8 mouse cellular contexts compared by ENCODE assay signal in genomic region chr8:95000684-95001083, GRCm38 (mm10). TPM values are rescaled to one million over a fixed set of nuclear protein-coding genes. Genes with fewer than 3 reads are reported as not detected.
DNase-seq lines count a peak whose midpoint lies in the region; ATAC-seq lines count a peak whose summit lies in the region.

No protein-coding gene starts in this region.

- peaks cover 24 to 25% of the 10 kb centered on the region in 2 experiments for H3K4me1 ChIP-seq in heart, embryonic 14.5 days (ENCODE audit: control insufficient read depth in 2 of 2, insufficient read depth in 2 of 2, low read length in 2 of 2)
- H3K4me1 ChIP-seq in kidney, embryonic 16.5 days (ENCODE audit: insufficient read depth, low read length) = peaks cover 47% of the 10 kb centered on the region

- H3K27me3 ChIP-seq in heart, embryonic 14.5 days (ENCODE audit: control insufficient read depth, insufficient read depth, low read length) = no peaks in the 10 kb centered on the region
- H3K27me3 ChIP-seq in kidney, embryonic 16.5 days (ENCODE audit: insufficient read depth, low read length) = no peaks in the 10 kb centered on the region
- no peaks in the 10 kb centered on the region for H3K27me3 ChIP-seq in splenic B cell, adult 2 months (ENCODE audit: control insufficient read depth, insufficient read depth, low read length, poor library complexity, severe bottlenecking)

- no peak overlapping the region for H3K4me3 ChIP-seq in heart, embryonic 14.5 days (ENCODE audit: control insufficient read depth in 1 of 2, insufficient read depth in 1 of 2, low read depth in 1 of 2, low read length in 2 of 2)
- H3K4me3 ChIP-seq in kidney, embryonic 16.5 days (ENCODE audit: low read length) = no peak overlapping the region

- no peaks in the 10 kb centered on the region for H3K36me3 ChIP-seq in heart, embryonic 14.5 days (ENCODE audit: control insufficient read depth, insufficient read depth, low read length)
- 0 out of 2 replicates have a peak, but pooled peaks cover 11% of the 10 kb centered on the region for H3K36me3 ChIP-seq in kidney, embryonic 16.5 days (ENCODE audit: insufficient read depth, low read length)
- no peaks in the 10 kb centered on the region for H3K36me3 ChIP-seq in splenic B cell, adult 2 months (ENCODE audit: control insufficient read depth, insufficient read depth, low read length, poor library complexity, severe bottlenecking)

- peak; percentile 61 for DNase-seq in ovary, adult 18-20 months (ENCODE audit: low spot score)
- no peak for DNase-seq in ovary, postnatal 10 days (ENCODE audit: low spot score)
- peak; percentile 93 for DNase-seq in embryo, embryonic 10 days (ENCODE audit: low spot score)
- peak; percentile 77 for DNase-seq in splenic B cell, adult 2 months (ENCODE audit: low read depth, low spot score)

- 29% methylated on average over 5 of the region's 5 CpGs for WGBS in heart, embryonic 14.5 days
- 18% methylated on average over 5 of the region's 5 CpGs for WGBS in kidney, embryonic 16.5 days

- no peak overlapping the region for H3K9ac ChIP-seq in heart, embryonic 14.5 days (ENCODE audit: low read length)
- H3K9ac ChIP-seq in kidney, embryonic 16.5 days (replicated peaks; ENCODE audit: low read length) = 0 out of 2 replicates have a peak overlapping the region, but pooled peaks have one; percentile 5

- peak overlapping the region; percentile 5 to 58; a peak in 2 of 4 replicates for H3K27ac ChIP-seq in heart, embryonic 14.5 days (replicated peaks in 1 of 2; ENCODE audit: control insufficient read depth in 1 of 2, insufficient read depth in 1 of 2, low read depth in 2 of 2, low read length in 2 of 2)
- H3K27ac ChIP-seq in kidney, embryonic 16.5 days (ENCODE audit: low read length) = peak overlapping the region; percentile 75

- no peaks in the 10 kb centered on the region for H3K9me3 ChIP-seq in heart, embryonic 14.5 days (ENCODE audit: control insufficient read depth, low read length)
- no peaks in the 10 kb centered on the region for H3K9me3 ChIP-seq in kidney, embryonic 16.5 days (ENCODE audit: low read length)

- no peak for ATAC-seq in heart, embryonic 14.5 days (ENCODE audit: insufficient number of reproducible peaks, insufficient read depth, low FRiP score, low read depth)
- peak; percentile 29; the same call in 1 of the 2 replicates for ATAC-seq in kidney, embryonic 16.5 days (ENCODE audit: low FRiP score, low TSS enrichment)
- ATAC-seq in megakaryocyte progenitor cell, adult 5-6 weeks (replicated peaks; ENCODE audit: poor library complexity) = peak; percentile 64
- no peak for ATAC-seq in erythroblast, adult 5-6 weeks (replicated peaks; ENCODE audit: low FRiP score, poor library complexity, severe bottlenecking)

- no peak overlapping the region for H3K4me2 ChIP-seq in heart, embryonic 14.5 days (ENCODE audit: low read length)
- H3K4me2 ChIP-seq in kidney, embryonic 16.5 days (replicated peaks; ENCODE audit: low read depth, low read length) = no peak overlapping the region

RNA-seq across cellular contexts. Expression of gene Adgrg3, which starts 16.8 kb away (rescaled TPM):
- 3.4 and 3.7 TPM in 2 replicates for polyA plus RNA-seq in heart, embryonic 14.5 days (2014; fragmentation: Nextera tagmentation; extraction: Ambion mirVana)
- polyA plus RNA-seq in kidney, embryonic 16.5 days (2015; fragmentation: Nextera tagmentation; extraction: Ambion mirVana) = 5.0 and 5.1 TPM in 2 replicates
- 106 and 111 TPM in 2 replicates for total RNA-seq in megakaryocyte progenitor cell, adult 5-6 weeks (2015)
- total RNA-seq in megakaryocyte progenitor cell, adult 5-6 weeks (2017) = 178 and 215 TPM in 2 replicates
- total RNA-seq in erythroblast, adult 5-6 weeks (2015; ENCODE audit: low replicate concordance) = 24.2 and 30.9 TPM in 2 replicates
- total RNA-seq in erythroblast, adult 5-6 weeks (2017; ENCODE audit: low replicate concordance) = 20.9 and 34.9 TPM in 2 replicates

RNA-seq across cellular contexts. Expression of gene Adgrg1, which starts 26.1 kb away (rescaled TPM):
- 2.7 and 2.9 TPM in 2 replicates for polyA plus RNA-seq in heart, embryonic 14.5 days (2014; fragmentation: Nextera tagmentation; extraction: Ambion mirVana)
- polyA plus RNA-seq in kidney, embryonic 16.5 days (2015; fragmentation: Nextera tagmentation; extraction: Ambion mirVana) = 66.2 and 67.8 TPM in 2 replicates
- total RNA-seq in megakaryocyte progenitor cell, adult 5-6 weeks (2015) = 88.4 and 140 TPM in 2 replicates
- total RNA-seq in megakaryocyte progenitor cell, adult 5-6 weeks (2017) = 48.8 and 85.6 TPM in 2 replicates
- total RNA-seq in erythroblast, adult 5-6 weeks (2015; ENCODE audit: low replicate concordance) = 28.2 and 32.1 TPM in 2 replicates
- total RNA-seq in erythroblast, adult 5-6 weeks (2017; ENCODE audit: low replicate concordance) = 7.1 and 7.5 TPM in 2 replicates

RNA-seq across cellular contexts. Expression of gene Drc7, which starts 54.2 kb away (rescaled TPM):
- polyA plus RNA-seq in heart, embryonic 14.5 days (2014; fragmentation: Nextera tagmentation; extraction: Ambion mirVana) = not detected in 2 replicates
- polyA plus RNA-seq in kidney, embryonic 16.5 days (2015; fragmentation: Nextera tagmentation; extraction: Ambion mirVana) = 0.05 TPM in 1 of 2 replicates, not detected in the other
- 1.2 and 1.8 TPM in 2 replicates for total RNA-seq in megakaryocyte progenitor cell, adult 5-6 weeks (2015)
- total RNA-seq in megakaryocyte progenitor cell, adult 5-6 weeks (2017) = 3.8 and 7.1 TPM in 2 replicates
- total RNA-seq in erythroblast, adult 5-6 weeks (2015; ENCODE audit: low replicate concordance) = not detected in 2 replicates
- 1.3 TPM in 1 of 2 replicates, not detected in the other for total RNA-seq in erythroblast, adult 5-6 weeks (2017; ENCODE audit: low replicate concordance)

Comparison
In these comparisons a context has a peak if more than half of its experiments do, and no peak if none do; other contexts are left out.
1. ATAC-seq: peak in kidney, embryonic 16.5 days (single experiment) and megakaryocyte progenitor cell, adult 5-6 weeks (single experiment); none in heart, embryonic 14.5 days (single experiment) and erythroblast, adult 5-6 weeks (single experiment).